Mouse (Mus musculus): ENCODE results near the gene BC049762.

BC049762 gene

GRCm38 (mm10) chr11:51219396-51219980 lies 43.4 kb downstream of the BC049762 start:
- no peak for DNase-seq (ENCODE audit: low spot score in 2 of 2)

- DNase-seq (ENCODE audit: low spot score in 2 of 2) = no peak
These were observed 48.8 kb downstream of the BC049762 start for GRCm38 (mm10) chr11:51214021-51214420.

- no peak for DNase-seq (ENCODE audit: low spot score in 2 of 2)
These were observed 51.4 kb downstream of the BC049762 start for GRCm38 (mm10) chr11:51211426-51211825.

GRCm38 (mm10) chr11:51207758-51208157 lies 55.1 kb downstream of the BC049762 start:
- DNase-seq (ENCODE audit: low spot score in 2 of 2) = no peak
